Comparison of ENCODE assay signal across 9 mouse cellular contexts in genomic region chr8:89630540-89630939, GRCm38 (mm10).
A peak's percentile ranks its signal among the peaks of the same experiment; 100 is the strongest.
DNase-seq lines count a peak whose midpoint lies in the region; ATAC-seq lines count a peak whose summit lies in the region.
"Had no signal": no experiment of that assay in that cellular context is flagged by ENCODE, and none has a peak within 500 bp of the region (broad histone marks: within the 10 kb centered on the region; RNA-seq: fewer than 3 reads in every experiment).

No protein-coding gene starts in this region.

- WGBS in kidney, embryonic 16.5 days = 87% methylated on average over 3 of the region's 3 CpGs

- peak; percentile 4 to 24 for DNase-seq in kidney, adult 8-10 months
- peak; percentile 3 for DNase-seq in NIH3T3 (ENCODE audit: low read depth)
- peak; percentile 36 for DNase-seq in lung, postnatal 36 days
- no peak for DNase-seq in MN1 (ENCODE audit: low spot score)
- DNase-seq in adrenal gland, adult (ENCODE audit: inconsistent age in 2 of 2, low spot score in 1 of 2) = no peak

- no peak for ATAC-seq in kidney, embryonic 16.5 days (ENCODE audit: low FRiP score, low TSS enrichment)
- ATAC-seq in common myeloid progenitor, adult 5-6 weeks (replicated peaks; ENCODE audit: low read depth, poor library complexity, severe bottlenecking) = peak; percentile 77

- H3K27me3 ChIP-seq in kidney, embryonic 16.5 days (ENCODE audit: insufficient read depth, low read length) = no peaks in the 10 kb centered on the region
- H3K27me3 ChIP-seq: embryonic facial prominence, embryonic 13.5 days; hindbrain, embryonic 12.5 days had no signal

- no peaks in the 10 kb centered on the region for H3K36me3 ChIP-seq in kidney, embryonic 16.5 days (ENCODE audit: insufficient read depth, low read length)
- H3K36me3 ChIP-seq: embryonic facial prominence, embryonic 13.5 days; hindbrain, embryonic 12.5 days had no signal

- H3K4me1 ChIP-seq in kidney, embryonic 16.5 days (ENCODE audit: insufficient read depth, low read length) = 0 out of 2 replicates have a peak, but pooled peaks cover 4% of the 10 kb centered on the region
- H3K4me1 ChIP-seq: embryonic facial prominence, embryonic 13.5 days had no signal

- no peak overlapping the region for H3K27ac ChIP-seq in kidney, embryonic 16.5 days (ENCODE audit: low read length)
- H3K27ac ChIP-seq: embryonic facial prominence, embryonic 13.5 days; hindbrain, embryonic 12.5 days had no signal

- H3K4me3 ChIP-seq in kidney, embryonic 16.5 days (ENCODE audit: low read length) = no peak overlapping the region
- H3K4me3 ChIP-seq: embryonic facial prominence, embryonic 13.5 days; hindbrain, embryonic 12.5 days had no signal

- H3K9me3 ChIP-seq in kidney, embryonic 16.5 days (ENCODE audit: low read length) = no peaks in the 10 kb centered on the region
- H3K9me3 ChIP-seq: embryonic facial prominence, embryonic 13.5 days; hindbrain, embryonic 12.5 days had no signal

- no peak overlapping the region for H3K4me2 ChIP-seq in kidney, embryonic 16.5 days (replicated peaks; ENCODE audit: low read depth, low read length)
- H3K4me2 ChIP-seq: embryonic facial prominence, embryonic 13.5 days; hindbrain, embryonic 12.5 days had no signal

- H3K9ac ChIP-seq in kidney, embryonic 16.5 days (replicated peaks; ENCODE audit: low read length) = no peak overlapping the region
- H3K9ac ChIP-seq: embryonic facial prominence, embryonic 13.5 days; hindbrain, embryonic 12.5 days had no signal

Comparison
In these comparisons a context has a peak if more than half of its experiments do, and no peak if none do; other contexts are left out.
1. DNase-seq: peak in kidney, adult 8-10 months (2 of 2), NIH3T3 (single experiment) and lung, postnatal 36 days (single experiment); none in MN1 (single experiment) and adrenal gland, adult (0 of 2).